Mouse (Mus musculus): ENCODE measurements at regions not wholly inside any gene's neighbourhood (a gene's known extent, or its start where the extent isn't known, plus 50 kb on each side); places are given as distances from the start of the nearest gene placed in this dataset.

GRCm38 (mm10) chr4:64535554-64536253 is 488.9 kb upstream of the Tnc start:
- no peak for DNase-seq (ENCODE audit: extremely low read depth)
- TF ChIP-seq ETS1 (conservative IDR thresholded peaks at IDR 0.05; ENCODE audit: low read depth, low read length): no peak
- TF ChIP-seq KAT2A (IDR thresholded peaks at IDR 0.05; ENCODE audit: insufficient replicate concordance, low read length): no peak
- no peak for TF ChIP-seq E2F4 (IDR thresholded peaks at IDR 0.05; ENCODE audit: insufficient replicate concordance, low read depth, low read length)
- no peak for TF ChIP-seq CHD2 (IDR thresholded peaks at IDR 0.05; ENCODE audit: low read length)
- no peak for TF ChIP-seq BHLHE40 (IDR thresholded peaks at IDR 0.05; ENCODE audit: low read depth, low read length)
- TF ChIP-seq UBTF (IDR thresholded peaks at IDR 0.05; ENCODE audit: low read depth, low read length): no peak
- no peak for TF ChIP-seq MAFK (IDR thresholded peaks at IDR 0.05; ENCODE audit: insufficient replicate concordance, low read length)
- TF ChIP-seq CTCF (conservative IDR thresholded peaks at IDR 0.05 in 1 of 2, IDR thresholded peaks at IDR 0.05 in 1 of 2; ENCODE audit: low read depth in 2 of 2, low read length in 2 of 2): no peak
- TF ChIP-seq SIN3A (IDR thresholded peaks at IDR 0.05; ENCODE audit: low read length): no peak
- no peaks in the 10 kb centered on the region for H3K79me2 ChIP-seq (replicated peaks; ENCODE audit: control insufficient read depth, extremely low read depth, insufficient read depth, poor library complexity, severe bottlenecking)
- in situ Hi-C loops (cut with MboI; ENCODE audit: low pct_ligation_motif_present, low pct_unique_long_range_greater_than_20kb, low sequenced_read_pairs) (loop anchor here (10.0 to 25.0 kb wide), 3 partner anchors 277 to 1049 kb away; no protein-coding TSS in a partner anchor), dilution Hi-C loops (cut with MboI; ENCODE audit: extremely low pct_ligation_motif_present, extremely low pct_unique_long_range_greater_than_20kb, low sequenced_read_pairs) (no loop called here)
- no peaks in the 10 kb centered on the region for H3K4me1 ChIP-seq (ENCODE audit: control insufficient read depth in 1 of 2, insufficient read depth in 2 of 2)
- no peaks in the 10 kb centered on the region for H3K36me3 ChIP-seq (replicated peaks in 1 of 2; ENCODE audit: control insufficient read depth in 1 of 2, insufficient read depth in 1 of 2, low read length in 1 of 2)
- no peak overlapping the region for H3K4me2 ChIP-seq (ENCODE audit: insufficient read depth, low read depth, poor library complexity, severe bottlenecking)
- H3K27ac ChIP-seq (ENCODE audit: insufficient read depth, low read depth): no peak overlapping the region
- H3K9me3 ChIP-seq (replicated peaks; ENCODE audit: low read length): no peaks in the 10 kb centered on the region
- H3K9ac ChIP-seq (ENCODE audit: insufficient read depth, low read depth): no peak overlapping the region
- no peaks in the 10 kb centered on the region for H3K27me3 ChIP-seq (replicated peaks)
- no peak overlapping the region for H3K4me3 ChIP-seq (replicated peaks in 1 of 3; ENCODE audit: low read depth in 2 of 3, low read length in 2 of 3, poor library complexity in 1 of 3)

GRCm38 (mm10) chr4:64538009-64538408 is 491.2 kb upstream of the Tnc start:
- in situ Hi-C loops (cut with MboI; ENCODE audit: low pct_ligation_motif_present, low pct_unique_long_range_greater_than_20kb, low sequenced_read_pairs) (loop anchor here (10.0 to 25.0 kb wide), 3 partner anchors 274 to 1047 kb away; no protein-coding TSS in a partner anchor), dilution Hi-C loops (cut with MboI; ENCODE audit: extremely low pct_ligation_motif_present, extremely low pct_unique_long_range_greater_than_20kb, low sequenced_read_pairs) (no loop called here)
- Histone ChIP-seq H3K79me2 (replicated peaks; ENCODE audit: control insufficient read depth, extremely low read depth, insufficient read depth, poor library complexity, severe bottlenecking) (no peaks in the 10 kb centered on the region), H3K4me1 (ENCODE audit: control insufficient read depth in 1 of 2, insufficient read depth in 2 of 2) (no peaks in the 10 kb centered on the region), H3K9me3 (replicated peaks; ENCODE audit: low read length) (no peaks in the 10 kb centered on the region), H3K27me3 (replicated peaks) (no peaks in the 10 kb centered on the region), H3K4me2 (ENCODE audit: insufficient read depth, low read depth, poor library complexity, severe bottlenecking) (no peak overlapping the region), H3K27ac (ENCODE audit: insufficient read depth, low read depth) (no peak overlapping the region), H3K4me3 (replicated peaks in 1 of 3; ENCODE audit: low read depth in 2 of 3, low read length in 2 of 3, poor library complexity in 1 of 3) (no peak overlapping the region), H3K36me3 (replicated peaks in 1 of 2; ENCODE audit: control insufficient read depth in 1 of 2, insufficient read depth in 1 of 2, low read length in 1 of 2) (no peaks in the 10 kb centered on the region), H3K9ac (ENCODE audit: insufficient read depth, low read depth) (no peak overlapping the region)
- DNase-seq (ENCODE audit: extremely low read depth): no peak
- TF ChIP-seq MEF2A (IDR thresholded peaks at IDR 0.05; ENCODE audit: borderline replicate concordance, low read depth, low read length) (no peak), HCFC1 (IDR thresholded peaks at IDR 0.05; ENCODE audit: low read depth, low read length) (no peak), USF2 (conservative IDR thresholded peaks at IDR 0.05; ENCODE audit: low read depth, low read length) (no peak), RCOR1 (conservative IDR thresholded peaks at IDR 0.05; ENCODE audit: low read depth, low read length) (no peak), ZC3H11A (IDR thresholded peaks at IDR 0.05; ENCODE audit: low read depth, low read length) (no peak), NRF1 (IDR thresholded peaks at IDR 0.05; ENCODE audit: low read depth, low read length) (no peak), ETS1 (conservative IDR thresholded peaks at IDR 0.05; ENCODE audit: low read depth, low read length) (no peak), EP300 (IDR thresholded peaks at IDR 0.05; ENCODE audit: low read length) (no peak), UBTF (IDR thresholded peaks at IDR 0.05; ENCODE audit: low read depth, low read length) (no peak), MXI1 (IDR thresholded peaks at IDR 0.05; ENCODE audit: low read depth, low read length) (no peak), ZMIZ1 (IDR thresholded peaks at IDR 0.05; ENCODE audit: low read depth, low read length) (no peak), TBP (conservative IDR thresholded peaks at IDR 0.05; ENCODE audit: low read depth, low read length) (no peak)
